Mouse (Mus musculus) embryonic facial prominence, embryonic 13.5 days (tissue): ENCODE results near the gene Rab9. TPM values are rescaled to one million over a fixed set of nuclear protein-coding genes. Genes with fewer than 3 reads are reported as not detected.
"Not testable (repeated sequence)": the region's sequence is repeated elsewhere in the genome, so short reads cannot be mapped to it uniquely, and the experiment has no call there.

Source experiments
- ATAC-seq: fragments of 200-750 bp; cut with Nextera tagmentation; 2 replicates; pipeline ENCODE4 v1.8.0; 2017; ENCODE audit warnings: low read depth; ENCODE audit not compliant: insufficient number of reproducible peaks, insufficient read depth, low FRiP score, low TSS enrichment
- H3K27ac ChIP-seq: fragments of 300-500 bp; sonication (generic); 2 replicates; pipeline ENCODE4 v1.5.1; 2015; ENCODE audit warnings: moderate library complexity, mild to moderate bottlenecking, inconsistent platforms
- H3K27me3 ChIP-seq: fragments of 300-500 bp; sonication (generic); 2 replicates; pipeline ENCODE4 v1.6.1; 2015; ENCODE audit warnings: mild to moderate bottlenecking, inconsistent platforms
- H3K36me3 ChIP-seq: fragments of 300-500 bp; sonication (generic); 2 replicates; pipeline ENCODE4 v1.6.1; 2015; ENCODE audit warnings: mild to moderate bottlenecking, inconsistent platforms
- H3K4me1 ChIP-seq: fragments of 300-500 bp; sonication (generic); 2 replicates; pipeline ENCODE4 v1.6.1; 2015; ENCODE audit warnings: inconsistent platforms
- H3K4me2 ChIP-seq: fragments of 300-500 bp; sonication (generic); 2 replicates; pipeline ENCODE4 v1.6.1; 2015; ENCODE audit warnings: moderate library complexity, mild to moderate bottlenecking, inconsistent platforms
- H3K4me3 ChIP-seq: fragments of 300-500 bp; sonication (generic); 2 replicates; pipeline ENCODE4 v1.5.1; 2015; ENCODE audit warnings: mild to moderate bottlenecking, inconsistent platforms
- H3K9ac ChIP-seq: fragments of 300-500 bp; sonication (generic); 2 replicates; pipeline ENCODE4 v1.6.1; 2015; ENCODE audit warnings: mild to moderate bottlenecking, inconsistent platforms
- H3K9me3 ChIP-seq: fragments of 300-500 bp; sonication (generic); 2 replicates; pipeline ENCODE4 v1.6.1; 2016; ENCODE audit warnings: inconsistent platforms
- WGBS: fragments of 180-500 bp; shearing (Covaris S2); methylation state at CpG from one replicate; pipeline ENCODE4 v1.1.7; 2015; ENCODE audit warnings: mixed read lengths; 5-methylcytosine and 5-hydroxymethylcytosine counted together
- polyA plus RNA-seq: library from polyadenylated mRNA; unstranded; fragments of >200 nt; fragmentation: Nextera tagmentation; extraction: Ambion mirVana; gene quantifications from 2 replicates; pipeline ENCODE4 v1.2.1, GENCODE M21; 2015

Rab9 gene
- polyA plus RNA-seq: 60.7 and 64.4 TPM in 2 replicates

DNA sequence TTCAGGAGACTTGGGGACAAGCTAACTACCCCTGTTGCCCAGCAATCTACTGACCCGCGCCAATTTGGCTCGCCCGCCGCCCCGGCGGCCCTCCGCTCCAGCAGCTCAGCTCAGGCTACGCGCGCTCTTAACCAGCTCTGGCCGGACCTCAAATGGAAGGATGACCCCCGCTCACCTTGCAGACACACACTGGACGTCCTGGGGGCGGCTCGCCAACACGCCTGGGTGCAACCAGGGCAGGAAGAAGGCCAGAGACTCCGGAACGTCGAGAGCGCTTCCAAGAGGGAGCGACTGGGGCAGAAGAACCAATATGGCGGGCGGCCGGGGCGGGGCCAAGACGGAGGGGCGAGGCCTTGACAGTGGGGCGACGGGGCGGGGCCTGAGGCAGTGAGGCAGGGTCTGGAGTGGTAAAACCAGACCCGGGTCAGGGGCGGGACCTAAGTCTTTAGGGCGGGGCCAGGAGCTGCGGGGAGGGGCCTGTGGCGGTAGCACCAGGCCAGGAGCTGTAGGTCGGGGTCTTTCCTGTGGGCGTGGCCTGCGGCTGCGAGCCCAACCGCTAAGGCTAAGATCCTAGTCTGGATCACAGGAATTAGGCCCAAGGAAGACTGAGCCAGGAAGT, at the start of gene Rab9:
Rab9 (minus strand) TSS at position 503 of the 619 bp plus-strand sequence.
- Histone ChIP-seq H3K27me3 (peaks cover 9% of the 10 kb centered on the region; the same call in 1 of the 2 replicates), H3K4me1 (peaks cover 10% of the 10 kb centered on the region; the same call in 1 of the 2 replicates), H3K4me3 (peak within 1 kb of the TSS; percentile 64), H3K9me3 (no peaks in the 10 kb centered on the region), H3K36me3 (no peaks in the 10 kb centered on the region), H3K4me2 (peak within 1 kb of the TSS; percentile 59), H3K9ac (peak within 1 kb of the TSS; percentile 80), H3K27ac (peak within 1 kb of the TSS; percentile 83)
- peak; percentile 96 for ATAC-seq
- WGBS: 22% methylated on average over 41 of the region's 41 CpGs

DNA sequence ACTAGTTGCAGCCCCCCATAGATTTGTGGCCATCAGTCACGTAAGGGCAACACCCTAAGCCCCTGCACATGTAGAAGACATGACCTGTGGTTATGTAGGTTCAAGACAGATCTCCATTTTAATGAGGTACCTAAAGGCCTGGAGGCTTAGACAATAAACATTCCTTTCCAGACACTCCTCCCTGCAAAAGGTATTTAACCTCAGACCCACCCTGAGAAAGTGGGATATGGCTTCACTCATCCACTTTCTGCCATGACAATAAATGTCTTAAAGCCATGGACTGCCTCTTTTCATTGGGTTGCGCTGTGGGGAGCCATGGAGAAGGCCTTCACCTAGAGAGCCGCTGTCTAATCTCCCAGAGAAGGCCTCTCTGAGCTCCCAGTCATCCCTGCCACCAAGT, 48.5 kb upstream of the Rab9 start:
- H3K27ac ChIP-seq: no peak overlapping the region
- H3K9me3 ChIP-seq: no peaks in the 10 kb centered on the region
- 85% methylated on average over 3 of the region's 3 CpGs for WGBS
- no peak overlapping the region for H3K9ac ChIP-seq
- H3K4me3 ChIP-seq: no peak overlapping the region
- no peaks in the 10 kb centered on the region for H3K4me1 ChIP-seq
- peaks cover 17% of the 10 kb centered on the region for H3K27me3 ChIP-seq
- H3K36me3 ChIP-seq: no peaks in the 10 kb centered on the region
- no peak for ATAC-seq
- H3K4me2 ChIP-seq: no peak overlapping the region

DNA sequence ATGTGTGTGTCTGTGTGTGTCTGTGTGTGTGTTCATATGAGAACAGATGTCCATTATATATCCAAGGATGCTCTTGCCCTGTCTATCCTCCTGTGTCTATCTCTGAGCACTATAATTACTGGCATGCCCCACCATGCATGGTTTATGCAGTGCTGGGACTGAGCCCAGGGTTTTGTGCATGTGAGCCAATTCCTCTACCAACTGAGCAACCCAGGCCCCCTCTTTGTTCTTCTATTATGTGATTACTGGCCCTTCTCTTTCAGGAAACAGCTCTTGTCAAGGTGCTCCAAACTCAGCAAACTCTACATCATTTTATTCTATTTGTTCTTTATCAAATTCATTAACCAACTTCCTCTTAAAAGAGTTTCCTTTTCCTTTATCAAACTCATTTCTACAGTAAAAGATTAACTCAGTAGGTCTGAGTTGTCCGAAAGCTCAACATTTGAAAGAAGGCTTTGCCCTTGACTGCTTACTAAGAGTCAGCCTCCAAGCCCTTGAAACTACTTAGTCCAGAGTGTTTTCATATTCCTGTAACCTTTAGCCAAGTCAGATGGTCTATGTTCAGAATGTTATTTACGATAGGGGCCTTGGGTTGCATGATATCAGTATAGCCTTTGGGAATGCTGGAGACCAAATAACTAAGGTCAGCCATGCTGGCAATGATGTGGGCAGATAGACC, 46.1 kb upstream of the Rab9 start:
- Histone ChIP-seq H3K36me3 (no peaks in the 10 kb centered on the region), H3K4me1 (no peaks in the 10 kb centered on the region), H3K9me3 (no peaks in the 10 kb centered on the region), H3K27ac (no peak overlapping the region), H3K4me3 (no peak overlapping the region), H3K9ac (no peak overlapping the region), H3K4me2 (no peak overlapping the region), H3K27me3 (peaks cover 11% of the 10 kb centered on the region)
- ATAC-seq: no peak
- WGBS: 93% methylated on average over 2 of the region's 2 CpGs

DNA sequence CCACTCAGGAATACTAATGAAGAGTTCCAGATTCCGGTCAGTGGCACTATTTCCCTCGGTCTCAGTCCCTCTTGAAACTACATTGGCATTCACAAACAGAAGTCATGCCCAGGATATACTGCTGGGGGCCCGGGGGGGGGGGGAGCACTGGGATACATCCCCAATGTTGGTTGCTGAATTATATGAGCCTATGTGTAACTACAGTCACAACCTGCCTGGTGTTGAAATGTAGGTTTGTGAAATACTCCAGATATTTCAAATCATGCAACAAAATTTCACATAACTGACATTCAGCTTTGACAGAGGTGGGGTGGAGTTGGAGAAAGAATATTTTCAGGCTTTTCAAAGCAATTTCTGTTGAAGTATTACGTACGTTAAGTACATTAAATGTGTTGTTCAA, 41.1 kb upstream of the Rab9 start:
- ATAC-seq: no peak
- WGBS: 84% methylated on average over 5 of the region's 5 CpGs
- peaks cover 24% of the 10 kb centered on the region for H3K27me3 ChIP-seq
- H3K4me3 ChIP-seq: no peak overlapping the region
- H3K4me1 ChIP-seq: no peaks in the 10 kb centered on the region
- H3K9me3 ChIP-seq: no peaks in the 10 kb centered on the region
- no peak overlapping the region for H3K9ac ChIP-seq
- H3K4me2 ChIP-seq: no peak overlapping the region
- H3K36me3 ChIP-seq: no peaks in the 10 kb centered on the region
- H3K27ac ChIP-seq: no peak overlapping the region

DNA sequence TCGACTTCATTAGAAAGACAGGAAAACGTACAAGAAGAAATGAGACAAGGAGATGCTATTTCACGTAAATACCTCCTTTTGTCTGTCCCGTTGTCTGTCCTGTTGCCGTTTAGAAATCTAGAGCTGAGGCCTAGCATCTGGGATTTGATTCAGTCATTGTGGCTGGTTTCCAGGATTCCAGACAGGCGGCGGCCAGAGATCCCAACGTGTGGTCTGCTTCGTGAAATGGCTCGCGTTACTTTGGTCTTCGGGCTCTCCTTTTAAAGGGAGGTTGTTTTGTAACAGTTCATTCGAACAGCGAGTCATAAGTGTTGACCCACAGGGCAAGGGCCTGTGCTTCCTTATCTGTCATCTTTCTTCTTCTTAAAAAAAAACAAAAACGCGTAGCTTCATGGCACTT, 38.7 kb upstream of the Rab9 start, which contains the start of gene Tceanc:
Tceanc (minus strand) TSS at position 223 of the 400 bp plus-strand sequence.
- H3K4me2 ChIP-seq: no peak within 1 kb of the TSS
- no peak within 1 kb of the TSS for H3K9ac ChIP-seq
- H3K9me3 ChIP-seq: no peaks in the 10 kb centered on the region
- ATAC-seq: no peak
- peak within 1 kb of the TSS; percentile 39 for H3K27ac ChIP-seq
- H3K4me3 ChIP-seq: no peak within 1 kb of the TSS
- no peaks in the 10 kb centered on the region for H3K36me3 ChIP-seq
- 54% methylated on average over 16 of the region's 16 CpGs for WGBS
- H3K27me3 ChIP-seq: peaks cover 24% of the 10 kb centered on the region
- H3K4me1 ChIP-seq: 0 out of 2 replicates have a peak, but pooled peaks cover 3% of the 10 kb centered on the region

DNA sequence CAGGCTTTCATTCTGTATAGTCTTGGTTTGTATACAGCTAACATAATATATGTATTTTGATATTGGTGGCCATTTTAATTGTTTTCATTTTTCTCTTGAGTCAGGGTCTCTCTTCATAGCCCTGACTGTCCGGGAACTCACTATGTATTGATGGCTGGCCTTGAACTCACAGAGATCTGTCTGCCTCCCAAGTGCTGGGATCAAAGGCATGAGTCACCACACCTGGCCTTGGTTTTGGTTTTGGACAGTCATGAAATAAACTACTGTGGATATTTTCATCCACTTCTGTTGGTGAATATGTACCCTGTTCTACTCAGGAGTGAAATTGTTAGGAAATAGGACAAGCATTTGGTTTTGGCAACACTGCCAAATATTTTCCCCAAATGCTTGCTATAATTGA, 37.0 kb upstream of the Rab9 start:
- Histone ChIP-seq H3K27ac (no peak overlapping the region), H3K36me3 (no peaks in the 10 kb centered on the region), H3K9ac (no peak overlapping the region), H3K4me2 (no peak overlapping the region), H3K4me3 (no peak overlapping the region), H3K27me3 (peaks cover 24% of the 10 kb centered on the region), H3K9me3 (no peaks in the 10 kb centered on the region), H3K4me1 (0 out of 2 replicates have a peak, but pooled peaks cover 3% of the 10 kb centered on the region)
- WGBS: 87% methylated on average over 1 of the region's 1 CpGs
- ATAC-seq: no peak

DNA sequence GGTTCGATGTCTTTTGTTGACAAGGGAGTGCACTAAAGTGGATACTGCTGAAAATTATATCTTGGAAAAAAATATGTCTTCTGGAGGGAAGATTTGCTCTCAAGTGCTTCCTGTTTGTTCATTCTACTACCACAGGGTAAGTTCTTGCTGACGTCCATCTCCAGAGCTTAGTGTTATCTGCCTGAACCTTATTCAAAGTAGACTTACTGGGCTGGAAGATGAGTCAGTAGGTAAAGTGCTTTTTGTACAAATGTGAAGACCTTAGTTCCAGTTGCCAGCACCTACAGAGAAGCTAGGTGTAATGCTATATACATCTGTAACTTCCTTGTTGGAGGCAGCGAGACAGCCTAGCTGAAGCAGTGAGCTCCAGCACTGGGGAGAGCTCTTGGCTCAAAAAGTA, 36.3 kb upstream of the Rab9 start:
- Histone ChIP-seq H3K9me3 (no peaks in the 10 kb centered on the region), H3K27ac (no peak overlapping the region), H3K27me3 (peaks cover 22% of the 10 kb centered on the region), H3K4me1 (0 out of 2 replicates have a peak, but pooled peaks cover 3% of the 10 kb centered on the region), H3K9ac (no peak overlapping the region), H3K4me2 (no peak overlapping the region), H3K4me3 (no peak overlapping the region), H3K36me3 (no peaks in the 10 kb centered on the region)
- WGBS: 87% methylated on average over 3 of the region's 3 CpGs
- no peak for ATAC-seq

DNA sequence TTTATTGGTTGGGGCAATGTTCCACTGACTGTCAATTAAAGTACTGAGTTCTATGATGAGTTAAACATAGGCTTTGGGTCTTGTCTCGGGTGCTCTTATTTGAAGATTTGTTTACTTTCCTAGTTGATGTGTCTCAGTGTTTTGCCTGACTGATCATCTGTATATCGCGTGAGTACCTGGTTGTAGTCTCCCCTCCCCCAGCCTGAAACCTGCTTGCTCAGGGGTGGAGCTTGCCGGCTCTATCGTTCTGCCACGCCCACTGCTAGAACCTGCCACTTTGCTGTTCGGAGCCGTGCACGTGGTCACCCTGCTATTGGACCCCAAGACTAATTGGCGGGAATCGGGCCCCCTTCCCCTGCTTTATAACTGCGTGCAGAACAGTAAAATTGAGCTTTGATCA, 34.4 kb upstream of the Rab9 start:
- peak overlapping the region; percentile 37 for H3K4me2 ChIP-seq
- H3K27ac ChIP-seq, H3K4me3 ChIP-seq, H3K36me3 ChIP-seq, H3K4me1 ChIP-seq, H3K9me3 ChIP-seq, ATAC-seq, H3K9ac ChIP-seq: not testable (repeated sequence)
- H3K27me3 ChIP-seq: peaks cover 13% of the 10 kb centered on the region
- 33% methylated on average over 12 of the region's 12 CpGs for WGBS

DNA sequence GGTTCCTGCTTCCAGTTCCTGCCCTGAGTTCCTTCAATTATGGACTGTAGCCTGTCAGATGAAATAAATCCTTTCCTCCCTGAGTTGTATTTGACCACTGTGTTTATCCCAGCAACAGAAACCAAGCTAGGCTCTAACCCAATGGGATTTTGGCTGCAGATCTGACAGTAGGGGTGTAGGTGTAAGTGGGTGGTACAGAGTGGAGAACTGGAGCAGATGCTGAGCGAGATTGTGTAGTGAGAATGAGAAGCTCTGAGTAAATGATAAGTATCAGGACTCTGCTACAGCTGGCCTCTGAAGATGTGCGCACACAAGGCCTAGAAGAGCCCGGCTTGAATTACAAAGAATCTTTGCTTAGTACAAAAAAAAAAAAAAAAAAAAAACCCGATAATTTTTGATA, 32.4 kb upstream of the Rab9 start:
- Histone ChIP-seq H3K27ac (no peak overlapping the region), H3K27me3 (peaks cover 13% of the 10 kb centered on the region), H3K4me1 (0 out of 2 replicates have a peak, but pooled peaks cover 3% of the 10 kb centered on the region), H3K36me3 (no peaks in the 10 kb centered on the region), H3K4me2 (no peak overlapping the region), H3K9ac (no peak overlapping the region), H3K9me3 (no peaks in the 10 kb centered on the region), H3K4me3 (no peak overlapping the region)
- ATAC-seq: no peak
- 87% methylated on average over 4 of the region's 4 CpGs for WGBS

DNA sequence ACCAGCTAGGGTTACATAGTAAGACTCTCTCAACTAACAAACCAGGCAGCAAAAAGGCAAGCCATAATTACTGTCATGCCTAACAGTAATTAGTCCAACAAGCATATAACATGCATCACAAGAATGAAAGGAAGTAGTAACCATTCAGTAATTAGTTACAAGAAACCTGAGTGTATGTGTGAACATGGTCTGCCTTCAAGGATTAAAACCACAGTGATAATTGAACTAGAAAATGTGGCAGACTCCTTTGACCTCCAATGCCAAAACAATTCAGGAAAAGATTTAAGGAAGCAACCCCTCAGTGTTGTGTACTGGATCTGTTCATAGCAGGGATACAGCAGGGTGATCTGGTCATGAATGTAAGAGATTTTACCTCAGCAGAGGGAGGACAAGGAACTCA, 31.4 kb upstream of the Rab9 start:
- H3K27ac ChIP-seq: no peak overlapping the region
- 0 out of 2 replicates have a peak, but pooled peaks cover 3% of the 10 kb centered on the region for H3K4me1 ChIP-seq
- no peak overlapping the region for H3K4me3 ChIP-seq
- H3K9me3 ChIP-seq: no peaks in the 10 kb centered on the region
- no peak for ATAC-seq
- 0 out of 2 replicates have a peak overlapping the region, but pooled peaks have one; percentile 56 for H3K4me2 ChIP-seq
- no peaks in the 10 kb centered on the region for H3K36me3 ChIP-seq
- H3K27me3 ChIP-seq: peaks cover 11% of the 10 kb centered on the region
- H3K9ac ChIP-seq: no peak overlapping the region

DNA sequence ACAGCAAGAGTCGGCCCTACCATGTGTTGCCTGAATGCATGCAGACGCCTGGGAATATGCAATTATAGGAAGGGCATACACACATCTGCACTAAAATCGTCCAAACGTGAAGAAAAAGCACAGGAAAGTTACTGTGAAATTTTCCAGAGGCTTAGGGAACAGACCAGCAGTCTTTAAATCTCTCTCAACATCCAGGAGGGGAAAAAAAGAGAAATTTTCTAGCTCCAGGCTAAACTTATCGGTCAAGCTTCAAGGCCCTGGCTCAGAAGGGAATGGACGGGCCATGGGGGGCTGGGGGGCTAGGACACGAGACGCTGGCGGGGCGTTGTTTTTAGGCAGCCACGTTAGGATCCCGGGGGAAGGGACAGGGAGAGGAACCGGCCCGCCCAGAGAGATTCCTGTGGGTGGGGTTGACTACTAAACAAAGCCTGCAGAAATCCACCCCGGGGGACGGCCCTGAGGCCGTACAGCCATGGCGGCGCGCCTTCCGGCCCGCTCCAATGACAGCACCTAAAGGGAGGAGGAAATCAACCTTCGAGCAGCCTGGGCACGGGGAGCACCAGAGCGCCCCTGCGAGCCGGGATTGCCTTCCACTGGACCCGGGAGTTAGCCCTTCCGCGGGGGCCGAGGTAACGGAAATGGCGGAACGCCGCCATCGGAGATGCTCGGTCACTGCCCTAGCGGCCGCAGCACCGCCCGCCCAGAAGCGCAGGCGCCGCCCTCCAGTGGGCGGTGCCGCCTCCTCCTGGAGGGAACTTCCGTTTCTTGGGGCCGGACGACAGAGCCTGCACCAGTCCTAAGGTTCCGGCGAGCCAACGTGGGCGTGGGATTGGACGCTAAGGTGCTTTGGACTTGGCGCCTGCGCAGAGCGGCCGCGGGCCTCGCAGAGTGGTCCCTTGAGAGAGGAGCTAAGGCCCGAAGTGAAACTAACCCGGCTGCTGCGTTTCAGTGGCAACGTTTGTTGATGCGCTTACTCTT, 30.4 kb upstream of the Rab9 start:
- 25% methylated on average over 65 of the region's 65 CpGs for WGBS
- peak overlapping the region; percentile 98 for H3K27ac ChIP-seq
- no peaks in the 10 kb centered on the region for H3K9me3 ChIP-seq
- H3K4me2 ChIP-seq: peak overlapping the region; percentile 56
- peak overlapping the region; percentile 80 for H3K9ac ChIP-seq
- H3K4me1 ChIP-seq: 0 out of 2 replicates have a peak, but pooled peaks cover 3% of the 10 kb centered on the region
- H3K27me3 ChIP-seq: peaks cover 8% of the 10 kb centered on the region
- peak overlapping the region; percentile 52 for H3K4me3 ChIP-seq
- peak; percentile 93 for ATAC-seq
- no peaks in the 10 kb centered on the region for H3K36me3 ChIP-seq
